Mouse (Mus musculus) heart, adult 18-20 months (tissue): ENCODE data around the gene Hrasls5. TPM values are rescaled to one million over a fixed set of nuclear protein-coding genes. Genes with fewer than 3 reads are reported as not detected.

Source experiments
- DNase-seq, 2 experiments: peaks; one replicate each; pipeline ENCODE4 v3.0.0; 2021 to 2022; ENCODE audit warnings: mixed read lengths in 1 of 2
- long read RNA-seq, 2 experiments: library from polyadenylated mRNA; stranded (forward); transcript quantifications; one replicate each; pipeline ENCODE4 v2.0.0; 2021
- total RNA-seq, 2 experiments: library from RNA; stranded (reverse); gene quantifications; 2 replicates each; pipeline ENCODE4 v1.2.3; 2021

The Hrasls5 gene
- total RNA-seq, result not detected
- long read RNA-seq, experiment 1, result 0 reads
- long read RNA-seq, experiment 2, result 0 reads

- no peak for DNase-seq
Observed at GRCm38 (mm10) chr19:7611942-7612757, at the start of gene Hrasls5. TSS of gene Hrasls5 (plus strand) at chr19:7612541.

- DNase-seq, result peak in 1 of 2 experiments; percentile 31
Observed at GRCm38 (mm10) chr19:7562601-7563129, 49.7 kb upstream of the Hrasls5 start.

GRCm38 (mm10) chr19:7563676-7564075 lies 48.7 kb upstream of the Hrasls5 start:
- no peak for DNase-seq

GRCm38 (mm10) chr19:7564457-7564856 lies 47.9 kb upstream of the Hrasls5 start:
- DNase-seq, result no peak

GRCm38 (mm10) chr19:7566826-7567225 lies 45.5 kb upstream of the Hrasls5 start:
- DNase-seq, result no peak

GRCm38 (mm10) chr19:7568364-7568763 lies 44.0 kb upstream of the Hrasls5 start:
- no peak for DNase-seq

GRCm38 (mm10) chr19:7569650-7570049 lies 42.7 kb upstream of the Hrasls5 start:
- DNase-seq, result no peak

- no peak for DNase-seq
Observed at GRCm38 (mm10) chr19:7576180-7576579, 36.2 kb upstream of the Hrasls5 start.

GRCm38 (mm10) chr19:7577710-7578109 lies 34.6 kb upstream of the Hrasls5 start:
- DNase-seq, result peak in 1 of 2 experiments; percentile 27

- peak in 1 of 2 experiments; percentile 23 for DNase-seq
Observed at GRCm38 (mm10) chr19:7581042-7581441, 31.3 kb upstream of the Hrasls5 start.

GRCm38 (mm10) chr19:7583101-7583500 lies 29.2 kb upstream of the Hrasls5 start:
- peak; percentile 44 to 71 for DNase-seq

- no peak for DNase-seq
Observed at GRCm38 (mm10) chr19:7583599-7583998, 28.7 kb upstream of the Hrasls5 start.

GRCm38 (mm10) chr19:7585279-7585678 lies 27.1 kb upstream of the Hrasls5 start:
- DNase-seq, result peak; percentile 53 to 69

GRCm38 (mm10) chr19:7585764-7586163 lies 26.6 kb upstream of the Hrasls5 start:
- DNase-seq, result peak; percentile 44 to 76

GRCm38 (mm10) chr19:7590795-7591194 lies 21.5 kb upstream of the Hrasls5 start:
- DNase-seq, result no peak

- peak; percentile 40 to 51 for DNase-seq
Observed at GRCm38 (mm10) chr19:7592018-7592417, 20.3 kb upstream of the Hrasls5 start.

- peak; percentile 62 to 69 for DNase-seq
Observed at GRCm38 (mm10) chr19:7595534-7595933, 16.8 kb upstream of the Hrasls5 start.

GRCm38 (mm10) chr19:7598481-7598880 lies 13.9 kb upstream of the Hrasls5 start:
- DNase-seq, result no peak

GRCm38 (mm10) chr19:7601551-7601950 lies 10.8 kb upstream of the Hrasls5 start:
- peak in 1 of 2 experiments; percentile 38 for DNase-seq

- no peak for DNase-seq
Observed at GRCm38 (mm10) chr19:7604107-7604506, 8.2 kb upstream of the Hrasls5 start.

GRCm38 (mm10) chr19:7605013-7605412 lies 7.3 kb upstream of the Hrasls5 start:
- no peak for DNase-seq

GRCm38 (mm10) chr19:7605930-7606783 lies 6.2 kb upstream of the Hrasls5 start:
- no peak for DNase-seq
